Comparison of ENCODE assay signal across 21 mouse cellular contexts in genomic region chr9:47573456-47573855, GRCm38 (mm10).
"Had no signal": no experiment of that assay in that cellular context is flagged by ENCODE, and none has a peak within 500 bp of the region (broad histone marks: within the 10 kb centered on the region; RNA-seq: fewer than 3 reads in every experiment).

No protein-coding gene starts in this region.

- H3K4me2 ChIP-seq: heart, embryonic 12.5 days; hindbrain, embryonic 13.5 days; hindbrain, embryonic 15.5 days; limb, embryonic 12.5 days; liver, embryonic 11.5 days; liver, embryonic 13.5 days had no signal

- H3K4me3 ChIP-seq: heart, embryonic 10.5 days; heart, embryonic 12.5 days; hindbrain, embryonic 13.5 days; hindbrain, embryonic 15.5 days; layer of hippocampus, adult 2 months; left cerebral cortex, adult 2 months; limb, embryonic 10.5 days; limb, embryonic 12.5 days; liver, embryonic 13.5 days had no signal

- H3K27me3 ChIP-seq: heart, embryonic 12.5 days; hindbrain, embryonic 13.5 days; hindbrain, embryonic 15.5 days; liver, embryonic 13.5 days had no signal

- H3K9me3 ChIP-seq: heart, embryonic 10.5 days; heart, embryonic 12.5 days; hindbrain, embryonic 13.5 days; hindbrain, embryonic 15.5 days; limb, embryonic 10.5 days; limb, embryonic 12.5 days; liver, embryonic 13.5 days had no signal

- DNase-seq: gastrocnemius, postnatal 14 days; gastrocnemius, postnatal 36 days; heart, postnatal 10 days; heart, postnatal 36 days; kidney, adult 18-20 months; kidney, adult 8-10 months; kidney, postnatal 10 days; kidney, postnatal 25 days; kidney, postnatal 4 days; liver; liver, embryonic 13.5 days had no signal

- H3K36me3 ChIP-seq: heart, embryonic 10.5 days; heart, embryonic 12.5 days; hindbrain, embryonic 13.5 days; hindbrain, embryonic 15.5 days; limb, embryonic 10.5 days; limb, embryonic 12.5 days; liver, embryonic 13.5 days had no signal

- H3K27ac ChIP-seq: heart, embryonic 10.5 days; hindbrain, embryonic 13.5 days; hindbrain, embryonic 15.5 days; hindbrain, postnatal 0 days; left cerebral cortex, adult 2 months; limb, embryonic 10.5 days; limb, embryonic 12.5 days; liver, embryonic 13.5 days had no signal
